ENCODE assay signal across 8 mouse cellular contexts in the genomic region with DNA sequence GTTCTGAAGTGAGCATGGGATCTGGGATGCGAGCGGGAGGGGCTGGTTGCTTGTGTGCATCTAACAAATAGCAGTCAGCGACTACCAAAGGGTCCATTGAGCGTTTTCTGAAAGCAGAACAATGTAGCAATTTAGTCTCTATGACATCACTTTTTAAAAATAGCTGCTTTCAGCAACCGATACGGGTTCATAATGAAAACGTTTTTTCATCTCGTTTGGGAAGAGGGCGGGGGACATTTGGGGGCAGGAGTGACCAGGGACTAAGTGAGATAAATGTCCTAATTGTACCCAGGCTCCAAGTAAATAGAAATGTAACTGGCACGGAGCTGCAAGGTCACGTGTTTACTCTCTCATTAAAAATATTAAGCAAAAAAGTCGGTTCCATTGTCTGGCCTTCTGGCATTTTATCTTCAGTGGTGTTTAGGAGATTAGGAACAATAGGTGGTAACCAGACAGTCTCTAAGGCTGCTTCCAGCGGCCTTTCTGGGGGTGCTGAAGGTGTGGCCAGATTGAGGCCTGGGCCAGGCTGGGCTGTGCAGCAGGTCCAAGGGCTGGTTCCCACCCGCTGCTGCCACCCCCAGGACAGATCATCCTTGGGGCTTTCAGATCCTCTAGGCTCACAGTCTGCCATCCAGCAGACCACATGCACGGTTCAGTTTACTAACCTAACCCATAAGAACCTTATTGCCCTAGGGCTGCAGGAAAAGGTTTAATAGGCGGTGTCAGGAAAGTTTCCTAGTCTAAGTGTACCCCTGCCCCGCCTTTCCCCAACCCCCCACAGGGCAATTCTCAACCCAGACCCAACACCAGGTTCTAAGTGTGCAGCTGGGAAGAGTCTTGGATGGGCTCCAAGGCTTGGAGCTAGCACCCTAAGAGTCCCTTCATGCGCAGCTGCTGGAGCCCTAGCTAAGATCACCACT.
DNase-seq lines count a peak whose midpoint lies in the region; ATAC-seq and TF ChIP-seq lines count a peak whose summit lies in the region.

No protein-coding gene starts in this region.

- TF ChIP-seq CTCF in heart, postnatal 0 days (IDR thresholded peaks at IDR 0.05; ENCODE audit: low read depth) = no peak; the same call in 1 of the 2 replicates

- H3K36me3 ChIP-seq in forebrain, embryonic 13.5 days (ENCODE audit: poor library complexity, severe bottlenecking) = no peaks in the 10 kb centered on the region
- H3K36me3 ChIP-seq in heart, postnatal 0 days (replicated peaks; ENCODE audit: control insufficient read depth, insufficient read depth, low read length) = no peaks in the 10 kb centered on the region
- H3K36me3 ChIP-seq in lung, embryonic 16.5 days (ENCODE audit: control insufficient read depth, insufficient read depth, low read length) = no peaks in the 10 kb centered on the region

- DNase-seq in cerebellum, adult 11 months = no peak
- peak; percentile 93 for DNase-seq in heart, postnatal 0 days (ENCODE audit: low spot score)
- DNase-seq in kidney, postnatal 14 days = peak; percentile 81
- DNase-seq in retina, postnatal 7 days (ENCODE audit: low read depth, low spot score) = peak; percentile 34

- TF ChIP-seq EP300 in heart, postnatal 0 days (IDR thresholded peaks at IDR 0.05; ENCODE audit: low read depth) = no peak

- no peaks in the 10 kb centered on the region for H3K27me3 ChIP-seq in forebrain, embryonic 13.5 days
- no peaks in the 10 kb centered on the region for H3K27me3 ChIP-seq in heart, postnatal 0 days (ENCODE audit: control insufficient read depth, insufficient read depth, low read length)
- no peaks in the 10 kb centered on the region for H3K27me3 ChIP-seq in lung, embryonic 16.5 days (ENCODE audit: control insufficient read depth, insufficient read depth, low read depth, low read length)

- no peaks in the 10 kb centered on the region for H3K9me3 ChIP-seq in forebrain, embryonic 13.5 days (replicated peaks)
- H3K9me3 ChIP-seq in heart, postnatal 0 days (replicated peaks; ENCODE audit: control insufficient read depth, low read length) = no peaks in the 10 kb centered on the region
- H3K9me3 ChIP-seq in lung, embryonic 16.5 days (ENCODE audit: control insufficient read depth, low read length) = no peaks in the 10 kb centered on the region

- H3K27ac ChIP-seq in forebrain, embryonic 13.5 days = peak overlapping the region; percentile 89
- H3K27ac ChIP-seq in heart, postnatal 0 days (ENCODE audit: low read depth) = peak overlapping the region; percentile 92
- H3K27ac ChIP-seq in lung, embryonic 16.5 days (ENCODE audit: low read length) = peak overlapping the region; percentile 71

- no peak overlapping the region for H3K9ac ChIP-seq in forebrain, embryonic 13.5 days
- H3K9ac ChIP-seq in heart, postnatal 0 days (replicated peaks; ENCODE audit: low read depth, low read length) = peak overlapping the region; percentile 37; the same call in 1 of the 2 replicates
- peak overlapping the region; percentile 52 for H3K9ac ChIP-seq in lung, embryonic 16.5 days (ENCODE audit: low read length)

- peaks cover 34% of the 10 kb centered on the region for H3K4me1 ChIP-seq in forebrain, embryonic 13.5 days
- peaks cover 23% of the 10 kb centered on the region for H3K4me1 ChIP-seq in heart, postnatal 0 days (ENCODE audit: control insufficient read depth, insufficient read depth)
- peaks cover 18% of the 10 kb centered on the region for H3K4me1 ChIP-seq in lung, embryonic 16.5 days (replicated peaks; ENCODE audit: control insufficient read depth, insufficient read depth, low read length)

- H3K4me3 ChIP-seq in forebrain, embryonic 13.5 days = no peak overlapping the region
- peak overlapping the region; percentile 23 for H3K4me3 ChIP-seq in heart, postnatal 0 days (ENCODE audit: low read depth, low read length)
- H3K4me3 ChIP-seq in lung, embryonic 16.5 days (ENCODE audit: low read length) = no peak overlapping the region

- WGBS in forebrain, embryonic 13.5 days = 7% methylated on average over 18 of the region's 18 CpGs
- WGBS in heart, postnatal 0 days = 9% methylated on average over 18 of the region's 18 CpGs
- WGBS in lung, embryonic 16.5 days = 21% methylated on average over 18 of the region's 18 CpGs

- peak overlapping the region; percentile 43 for H3K4me2 ChIP-seq in forebrain, embryonic 13.5 days
- H3K4me2 ChIP-seq in heart, postnatal 0 days (ENCODE audit: low read depth, low read length) = peak overlapping the region; percentile 58
- H3K4me2 ChIP-seq in lung, embryonic 16.5 days (ENCODE audit: low read depth, low read length) = peak overlapping the region; percentile 17; the same call in 1 of the 2 replicates

- peak; percentile 36; the same call in 1 of the 2 replicates for ATAC-seq in cerebellum, adult (ENCODE audit: insufficient number of reproducible peaks, low FRiP score, low TSS enrichment)
- peak; percentile 97 for ATAC-seq in forebrain, embryonic 13.5 days
- ATAC-seq in heart, postnatal 0 days (ENCODE audit: insufficient read depth, low read depth) = peak; percentile 92
- peak; percentile 94 for ATAC-seq in lung, embryonic 16.5 days (ENCODE audit: low read depth)
- no peak for ATAC-seq in monocyte, adult 5-6 weeks (replicated peaks; ENCODE audit: insufficient number of reproducible peaks, low FRiP score, low TSS enrichment, poor library complexity, severe bottlenecking)
